Mouse (Mus musculus): ENCODE results near the gene Tec. TPM values are rescaled to one million over a fixed set of nuclear protein-coding genes. Genes with fewer than 3 reads are reported as not detected.

Gene Tec
- total RNA-seq, 2 experiments from 2014 or later = 1.2 to 1.4 TPM

- Histone ChIP-seq H3K4me3 (no peak overlapping the region), H3K27ac (no peak overlapping the region)
- DNase-seq = no peak
- intact Hi-C loops (cut with DNase I) = no loop called here
- no peak for TF ChIP-seq CTCF (IDR thresholded peaks at IDR 0.05)
Measured at GRCm38 (mm10) chr5:72776595-72776994, 91.7 kb downstream of the Tec start.

DNA sequence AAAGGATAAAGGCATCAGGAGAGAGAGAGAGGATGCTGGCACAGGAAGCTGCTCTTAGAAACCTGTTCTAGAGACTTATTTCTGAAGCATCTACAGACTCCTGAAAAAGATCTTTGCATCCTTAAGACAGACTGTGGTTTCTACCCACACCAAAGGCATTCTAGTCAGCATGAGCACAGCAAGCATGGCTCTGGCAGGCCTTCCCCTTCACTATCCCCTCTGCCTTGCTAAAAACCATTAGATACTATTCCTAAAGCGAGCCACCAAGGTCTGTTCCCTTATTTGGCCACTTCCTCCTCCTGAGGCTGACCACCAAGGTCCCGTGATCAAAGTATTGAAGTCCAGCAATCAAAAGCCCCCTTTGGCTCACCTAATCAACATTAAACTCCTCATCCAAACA lies 92.2 kb downstream of the Tec start:
- TF ChIP-seq CTCF (IDR thresholded peaks at IDR 0.05) = no peak
- intact Hi-C loops (cut with DNase I) = no loop called here
- Histone ChIP-seq H3K27ac (no peak overlapping the region), H3K4me3 (no peak overlapping the region)
- DNase-seq = no peak

DNA sequence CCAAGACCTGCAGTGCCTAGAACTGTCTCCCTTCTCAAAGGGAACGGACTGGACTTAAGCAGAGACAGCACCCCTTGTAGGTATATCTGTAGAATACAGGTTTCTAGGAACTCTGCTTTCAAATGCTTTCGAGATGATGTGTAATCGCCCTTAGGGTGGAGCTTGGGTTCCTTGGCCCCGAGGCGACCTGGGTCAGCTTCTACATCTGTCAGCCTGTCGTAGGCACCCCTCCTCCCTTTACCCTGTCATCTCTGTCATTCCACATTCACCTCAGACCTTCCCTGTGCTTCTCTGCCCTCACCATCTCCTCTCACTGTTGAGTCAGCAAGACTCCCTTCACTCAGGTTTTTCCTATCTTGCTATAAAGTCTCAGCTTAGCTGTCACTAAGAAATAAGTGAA lies 98.4 kb downstream of the Tec start:
- H3K4me3 ChIP-seq = no peak overlapping the region
- intact Hi-C loops (cut with DNase I) = no loop called here
- no peak overlapping the region for H3K27ac ChIP-seq
- no peak for DNase-seq
- no peak for TF ChIP-seq CTCF (IDR thresholded peaks at IDR 0.05)

DNA sequence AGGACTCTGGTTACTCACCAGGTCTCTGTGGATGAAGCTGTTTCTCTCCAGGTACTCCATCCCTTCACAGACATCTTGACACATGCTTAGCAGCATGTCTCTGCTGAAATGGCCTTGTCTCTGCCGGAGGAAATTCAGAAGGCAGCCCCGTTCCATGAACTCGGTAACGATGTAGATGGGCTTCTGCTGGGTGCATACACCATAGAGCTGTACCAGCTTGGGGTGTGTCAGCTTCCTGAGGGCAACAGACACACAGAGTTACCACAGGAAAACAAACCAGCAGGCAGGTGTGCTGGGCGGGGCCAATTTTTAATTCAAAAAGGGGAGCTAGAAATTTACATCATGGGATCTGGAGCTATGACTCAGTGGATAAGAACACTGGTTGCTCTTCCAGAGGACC lies 104.7 kb downstream of the Tec start:
- Histone ChIP-seq H3K27ac (no peak overlapping the region), H3K4me3 (no peak overlapping the region)
- TF ChIP-seq CTCF (IDR thresholded peaks at IDR 0.05) = no peak
- no peak for DNase-seq
- intact Hi-C loops (cut with DNase I) = no loop called here

DNA sequence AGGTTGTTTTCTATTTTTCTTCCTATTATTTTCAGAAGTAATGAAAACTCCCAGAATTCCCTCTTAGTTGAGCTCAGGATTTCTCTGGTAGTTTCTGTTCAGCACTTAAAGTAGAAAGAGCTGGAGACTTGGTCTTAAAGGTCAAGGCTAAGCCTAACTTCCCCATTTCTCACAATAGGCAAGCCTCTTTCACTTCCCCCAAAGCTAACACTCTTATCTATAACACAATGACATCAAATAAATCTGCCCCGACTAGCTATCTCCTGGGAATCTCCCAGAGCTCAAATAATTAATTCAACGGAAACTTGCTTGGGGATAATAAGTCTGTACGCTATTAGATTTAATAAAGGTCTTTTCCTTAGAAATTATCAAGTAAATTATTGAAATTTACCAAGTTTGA lies 105.3 kb downstream of the Tec start:
- Histone ChIP-seq H3K27ac (no peak overlapping the region), H3K4me3 (no peak overlapping the region)
- TF ChIP-seq CTCF (IDR thresholded peaks at IDR 0.05) = no peak
- DNase-seq = no peak
- intact Hi-C loops (cut with DNase I) = no loop called here

- TF ChIP-seq CTCF (IDR thresholded peaks at IDR 0.05) = no peak
- H3K4me3 ChIP-seq = no peak overlapping the region
- no peak for DNase-seq
- H3K27ac ChIP-seq = no peak overlapping the region
- intact Hi-C loops (cut with DNase I) = no loop called here
Measured at GRCm38 (mm10) chr5:72761758-72762157, 106.5 kb downstream of the Tec start.

DNA sequence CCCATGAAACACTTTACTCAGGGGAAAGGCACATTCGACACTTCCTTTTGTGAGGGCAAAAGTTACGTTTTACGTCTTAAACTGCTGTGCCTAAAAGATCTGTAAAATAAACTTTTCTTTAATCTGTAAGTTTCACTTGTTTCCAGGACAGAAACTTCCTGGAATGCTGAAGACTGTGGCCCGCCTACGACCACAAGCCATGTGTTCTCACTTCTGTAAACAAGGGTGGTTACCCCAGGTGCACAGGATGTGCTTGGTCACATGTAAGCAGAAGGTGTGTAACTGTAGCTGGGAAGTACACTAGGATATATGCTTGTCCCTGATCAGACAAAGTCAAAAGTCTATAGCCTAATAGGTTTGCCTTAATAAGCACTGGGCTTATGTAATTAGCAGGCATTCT lies 107.0 kb downstream of the Tec start:
- no peak for TF ChIP-seq CTCF (IDR thresholded peaks at IDR 0.05)
- H3K27ac ChIP-seq = no peak overlapping the region
- DNase-seq = no peak
- intact Hi-C loops (cut with DNase I) = no loop called here
- H3K4me3 ChIP-seq = no peak overlapping the region

GRCm38 (mm10) chr5:72758925-72759924 lies 109.1 kb downstream of the Tec start:
- Histone ChIP-seq H3K4me3 (no peak overlapping the region), H3K27ac (no peak overlapping the region)
- peak; percentile 50 for TF ChIP-seq CTCF (IDR thresholded peaks at IDR 0.05)
- DNase-seq = no peak
- intact Hi-C loops (cut with DNase I) = loop anchor here (5.0 kb wide), 1 partner anchor 92 kb away; no protein-coding TSS in a partner anchor

DNA sequence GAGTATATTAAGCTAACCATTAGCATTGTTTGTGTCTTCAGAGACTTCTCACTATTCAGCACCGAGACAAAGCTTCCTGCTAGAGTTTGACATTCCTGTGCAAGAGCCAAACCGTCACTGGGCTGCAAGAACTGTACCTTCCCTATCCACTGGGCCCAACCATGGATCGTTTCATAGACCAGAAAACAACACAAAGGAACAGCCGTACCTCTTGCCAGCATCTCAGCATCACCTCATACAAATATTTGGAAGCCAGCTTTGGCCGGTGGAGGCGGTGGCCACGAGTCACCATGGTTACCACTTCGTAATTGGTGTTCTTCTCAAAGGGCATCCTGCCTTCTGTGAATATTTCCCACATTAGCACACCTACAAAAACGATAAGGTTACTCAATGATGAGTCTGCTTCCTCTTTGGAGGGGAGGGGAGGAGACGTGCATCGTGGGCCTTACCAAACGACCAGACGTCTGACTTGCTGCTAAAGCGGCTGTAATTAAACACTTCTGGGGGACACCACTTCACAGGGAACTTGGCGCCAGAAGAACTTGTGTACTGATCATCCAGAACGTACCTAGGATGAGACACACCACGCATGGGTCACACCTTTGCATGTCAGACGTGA lies 111.0 kb downstream of the Tec start:
- intact Hi-C loops (cut with DNase I) = loop anchor here (5.0 kb wide), 1 partner anchor 90 kb away; no protein-coding TSS in a partner anchor
- H3K4me3 ChIP-seq = no peak overlapping the region
- no peak for TF ChIP-seq CTCF (IDR thresholded peaks at IDR 0.05)

DNA sequence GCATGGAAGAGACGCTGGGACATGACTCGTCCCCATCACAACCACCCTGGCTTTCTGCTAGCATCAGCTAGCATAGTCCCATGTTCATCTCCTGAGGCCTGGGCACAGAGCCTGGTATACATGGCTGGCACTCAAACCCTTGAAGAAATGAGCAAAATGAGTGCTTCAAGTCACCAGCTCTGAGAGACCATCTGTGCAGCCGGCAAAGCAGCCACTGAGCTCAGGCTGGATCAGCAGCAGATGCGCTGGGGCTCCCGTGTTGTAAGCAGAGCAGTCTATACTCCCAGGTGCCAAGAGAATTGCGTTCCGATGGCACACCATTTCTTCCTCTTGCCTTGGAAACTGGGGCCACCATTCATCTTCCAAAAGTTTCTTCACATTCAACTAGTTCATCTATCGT lies 112.3 kb downstream of the Tec start:
- TF ChIP-seq CTCF (IDR thresholded peaks at IDR 0.05) = no peak
- Histone ChIP-seq H3K27ac (no peak overlapping the region), H3K4me3 (no peak overlapping the region)
- intact Hi-C loops (cut with DNase I) = loop anchor here (5.0 kb wide), 1 partner anchor 89 kb away; no protein-coding TSS in a partner anchor
- no peak for DNase-seq

More for the DNA sequence above, 111.0 kb downstream of the Tec start:
- H3K27ac ChIP-seq = no peak overlapping the region
- no peak for DNase-seq

DNA sequence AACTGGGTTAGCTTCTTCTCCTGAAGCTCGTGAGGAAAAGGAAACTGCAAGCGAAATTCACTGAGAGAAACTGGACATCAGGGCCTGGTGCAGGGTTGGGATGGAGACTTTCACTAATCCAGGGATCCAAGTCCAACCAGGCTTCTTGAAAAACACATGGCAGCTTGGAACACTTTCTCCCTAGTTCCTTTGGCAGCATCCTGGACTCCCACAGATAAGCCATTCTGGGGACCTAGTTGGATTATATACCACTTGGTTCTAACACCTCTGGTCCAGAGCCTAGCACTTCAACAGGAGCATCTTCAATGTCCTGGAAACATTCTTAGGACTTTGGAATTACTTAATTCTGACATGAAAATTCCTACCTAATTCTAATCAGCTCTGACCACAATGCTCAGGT lies 113.2 kb downstream of the Tec start:
- intact Hi-C loops (cut with DNase I) = loop anchor here (5.0 kb wide), 1 partner anchor 88 kb away; no protein-coding TSS in a partner anchor

GRCm38 (mm10) chr5:72752585-72752984 lies 115.7 kb downstream of the Tec start, which contains the start of gene Txk:
Gene Txk (minus strand): TSS chr5:72752777.
- Histone ChIP-seq H3K4me3 (no peak within 1 kb of the TSS), H3K27ac (no peak within 1 kb of the TSS)
- no peak for TF ChIP-seq CTCF (IDR thresholded peaks at IDR 0.05)
- no peak for DNase-seq
- intact Hi-C loops (cut with DNase I) = no loop called here

More for the DNA sequence above, 113.2 kb downstream of the Tec start:
- no peak overlapping the region for H3K27ac ChIP-seq
- H3K4me3 ChIP-seq = no peak overlapping the region
- TF ChIP-seq CTCF (IDR thresholded peaks at IDR 0.05) = no peak
- DNase-seq = no peak

Measured in gastrocnemius, adult 2 months (tissue).